Mouse (Mus musculus) cerebellum, adult 2 months (tissue): Measurements from ENCODE around the gene Agbl2. TPM values are rescaled to one million over a fixed set of nuclear protein-coding genes. Genes with fewer than 3 reads are reported as not detected.

Experiments used
- DNase-seq, 2 experiments: peaks; one replicate each; pipeline ENCODE4 v3.0.0; 2021
- H3K27ac ChIP-seq: fragments of 200-500 bp; 2 replicates; pipeline ENCODE4 v1.5.1; 2012; ENCODE audit warnings: low read length, control low read depth, inconsistent platforms; ENCODE audit not compliant: insufficient read depth
- H3K27me3 ChIP-seq: fragments of 200-500 bp; 2 replicates; pipeline ENCODE4 v1.6.1; 2012; ENCODE audit warnings: inconsistent platforms, mild to moderate bottlenecking, low read length, moderate library complexity; ENCODE audit not compliant: control insufficient read depth, insufficient read depth
- H3K4me1 ChIP-seq: fragments of 200-500 bp; 2 replicates; pipeline ENCODE4 v1.6.1; 2011; ENCODE audit warnings: low read length; ENCODE audit not compliant: control insufficient read depth, insufficient read depth
- H3K4me3 ChIP-seq: fragments of 200-500 bp; replicated peaks from 2 replicates; pipeline ENCODE3; 2011; ENCODE audit warnings: mild to moderate bottlenecking, low read depth, low read length, control low read depth; ENCODE audit not compliant: insufficient read depth
- CTCF ChIP-seq: fragments of 200-500 bp; IDR thresholded peaks from 2 replicates; pipeline ENCODE4 v1.5.1; 2011; ENCODE audit warnings: low read depth, mild to moderate bottlenecking, control low read depth, low read length, moderate library complexity, borderline replicate concordance; ENCODE audit not compliant: insufficient read depth
- POLR2A ChIP-seq: fragments of 200-500 bp; IDR thresholded peaks from 2 replicates; pipeline ENCODE4 v1.6.1; 2011; ENCODE audit warnings: low read length, control low read depth, borderline replicate concordance; ENCODE audit not compliant: insufficient read depth
- WGBS: fragments of 180-500 bp; shearing (Covaris S2); methylation state at CpG from one replicate; pipeline ENCODE4 v1.1.7; 2018; 5-methylcytosine and 5-hydroxymethylcytosine counted together
- polyA plus RNA-seq: library from polyadenylated mRNA; depleted of rRNA; stranded (reverse); fragments of >200 nt; gene quantifications from 2 replicates; pipeline ENCODE4 v1.2.3, GENCODE M21; 2012

Agbl2 gene
- polyA plus RNA-seq, 1 experiment: 6.7 TPM

DNA sequence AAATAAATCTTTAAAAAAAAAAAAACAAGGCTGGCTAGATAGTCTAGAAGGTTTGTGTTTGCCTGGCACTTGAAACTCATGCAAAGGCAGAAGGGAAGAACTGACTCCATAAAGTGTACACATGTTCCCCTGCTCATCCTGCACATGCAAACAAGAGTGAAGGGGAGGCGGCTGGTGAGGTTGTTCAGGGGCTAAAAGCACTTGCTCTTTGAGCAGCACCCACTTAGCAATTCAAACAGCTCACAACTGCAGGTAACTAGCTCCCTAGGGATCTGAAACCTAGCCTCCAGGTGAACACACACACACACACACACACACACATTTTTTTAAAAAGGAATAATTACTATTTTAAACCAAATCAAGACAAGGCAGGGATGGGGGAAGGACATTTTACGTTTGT is 589 bp upstream of the Agbl2 start:
- TF ChIP-seq POLR2A: no peak
- no peak for TF ChIP-seq CTCF
- DNase-seq: no peak
- Histone ChIP-seq H3K4me3 (no peak overlapping the region), H3K4me1 (no peaks in the 10 kb centered on the region), H3K27me3 (no peaks in the 10 kb centered on the region), H3K27ac (no peak overlapping the region)
- WGBS: 52% methylated on average over 2 of the region's 2 CpGs

DNA sequence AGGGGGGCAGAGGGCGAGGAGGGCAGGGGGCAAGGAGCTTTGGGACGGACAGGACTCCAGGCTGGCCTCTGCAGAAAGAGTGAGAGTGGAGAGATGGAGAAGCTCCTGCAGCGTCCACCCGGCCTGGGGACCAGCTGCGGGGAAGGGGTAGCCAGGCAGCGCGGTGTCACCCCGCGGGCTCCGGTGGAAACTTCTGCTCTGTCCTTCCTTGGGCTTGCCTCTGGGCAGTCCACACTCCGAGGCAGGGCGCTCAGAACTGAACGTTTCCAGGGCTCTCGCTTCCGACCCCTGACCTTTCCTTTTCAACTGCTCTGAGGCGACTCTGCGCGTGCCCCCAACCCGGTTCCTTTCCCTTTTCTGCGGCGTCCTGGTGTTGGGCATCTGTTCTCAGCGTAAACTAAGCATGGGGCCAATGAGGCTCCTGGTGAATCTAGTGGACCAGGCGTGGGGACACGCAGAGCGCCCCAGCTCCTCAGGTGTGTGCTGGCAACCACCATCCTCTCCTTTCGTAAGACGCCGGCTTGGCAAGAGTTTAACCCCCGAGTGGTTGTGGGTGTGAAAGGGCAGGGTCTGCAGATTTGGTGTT is 467 bp downstream of the Agbl2 start:
- Histone ChIP-seq H3K4me1 (no peaks in the 10 kb centered on the region), H3K4me3 (peak overlapping the region; percentile 72), H3K27ac (peak overlapping the region; percentile 54), H3K27me3 (no peaks in the 10 kb centered on the region)
- 4% methylated on average over 29 of the region's 29 CpGs for WGBS
- DNase-seq: peak; percentile 46 to 62
- TF ChIP-seq CTCF (no peak), POLR2A (0 out of 2 replicates have a peak, but pooled peaks have one; percentile 9)

DNA sequence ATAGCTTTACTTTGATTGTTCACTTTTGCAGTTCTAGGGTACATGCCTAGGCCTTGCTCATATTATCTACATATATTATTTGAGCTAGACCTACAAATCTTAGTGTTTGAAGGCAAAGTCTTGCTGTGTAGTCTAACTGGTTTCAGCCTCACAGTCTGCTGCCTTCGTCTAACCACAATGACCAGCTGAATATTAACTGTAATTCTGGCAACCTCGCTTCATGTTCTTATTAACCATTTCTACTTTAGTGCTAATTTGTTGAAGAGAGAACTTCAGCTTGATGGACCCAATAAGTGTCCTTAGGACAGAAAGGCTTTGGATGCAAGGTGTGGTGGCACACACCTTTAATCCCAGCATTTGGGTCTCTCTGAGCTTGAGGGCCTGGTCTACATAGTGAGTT is 5.6 kb downstream of the Agbl2 start:
- Histone ChIP-seq H3K27ac (no peak overlapping the region), H3K27me3 (no peaks in the 10 kb centered on the region), H3K4me1 (no peaks in the 10 kb centered on the region), H3K4me3 (no peak overlapping the region)
- DNase-seq: no peak
- 90% methylated on average over 2 of the region's 2 CpGs for WGBS
- TF ChIP-seq POLR2A (no peak), CTCF (no peak)

DNA sequence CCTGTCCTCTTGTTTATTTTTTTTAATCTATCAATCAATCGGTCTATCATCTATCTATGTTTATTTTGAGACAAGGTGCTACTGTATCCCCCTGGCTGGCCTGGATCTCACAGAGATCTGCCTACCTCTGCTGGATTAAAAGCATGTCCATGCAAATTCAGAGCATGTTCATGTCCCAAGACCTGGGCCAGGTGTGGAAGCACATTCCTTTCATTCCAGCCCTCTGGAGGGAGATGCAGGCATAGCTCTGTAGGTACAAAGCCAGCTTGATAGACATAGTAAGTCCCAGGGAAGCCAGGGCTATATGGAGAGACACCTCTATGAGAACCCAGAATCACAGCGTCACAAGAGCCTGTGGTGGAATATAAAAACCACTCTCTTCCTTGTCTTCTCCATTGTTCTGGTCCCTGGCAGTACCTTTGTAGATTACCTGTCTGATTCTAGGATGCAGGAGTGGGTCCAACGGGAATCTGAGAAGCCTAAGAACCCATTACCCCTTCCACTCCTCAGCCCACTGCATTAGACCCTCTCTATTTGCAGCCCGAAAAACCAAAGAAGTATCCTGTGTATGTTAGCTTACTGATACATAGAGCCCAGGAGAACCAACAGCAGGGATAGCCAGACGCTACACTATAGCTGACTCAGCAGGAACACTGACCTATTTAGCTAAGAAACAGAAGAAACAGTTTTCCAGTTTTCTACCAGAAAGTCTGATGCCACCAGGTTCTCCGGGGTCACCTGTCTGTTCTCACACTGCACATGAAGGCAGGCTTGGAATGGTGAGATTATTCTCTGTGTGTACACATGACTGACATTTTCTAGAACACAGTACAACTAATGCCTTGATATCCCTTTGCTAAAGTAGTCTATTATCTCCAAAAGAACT is 26.0 kb downstream of the Agbl2 start:
- no peaks in the 10 kb centered on the region for H3K27me3 ChIP-seq
- DNase-seq: peak; percentile 48 to 65
- peak overlapping the region; percentile 68 for H3K27ac ChIP-seq
- H3K4me1 ChIP-seq: peaks cover 4% of the 10 kb centered on the region; the same call in 1 of the 2 replicates
- H3K4me3 ChIP-seq: no peak overlapping the region
- 47% methylated on average over 6 of the region's 6 CpGs for WGBS
- no peak for TF ChIP-seq POLR2A
- peak; percentile 4; the same call in 1 of the 2 replicates for TF ChIP-seq CTCF

DNA sequence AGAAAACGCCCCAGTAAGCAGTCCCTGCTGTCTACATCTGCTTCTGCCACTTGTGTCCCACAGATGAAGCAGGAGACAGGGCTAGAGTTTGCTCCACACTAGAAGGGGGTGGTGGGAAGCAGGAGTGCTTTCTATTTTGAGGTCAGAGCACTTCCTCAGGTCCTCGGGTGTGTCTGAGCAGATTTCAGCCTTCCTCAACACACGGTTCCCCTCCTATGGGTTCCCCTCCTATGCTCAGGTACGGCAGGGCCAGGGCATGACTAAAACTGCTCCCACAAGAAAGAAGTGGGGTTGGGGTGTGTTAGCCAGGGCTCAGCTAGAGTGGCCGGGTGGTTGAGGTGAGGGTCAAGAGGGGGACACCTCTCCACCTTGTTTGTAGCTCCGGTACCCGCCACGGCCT is 28.2 kb downstream of the Agbl2 start:
- Histone ChIP-seq H3K27ac (no peak overlapping the region), H3K4me3 (no peak overlapping the region), H3K4me1 (peaks cover 4% of the 10 kb centered on the region; the same call in 1 of the 2 replicates), H3K27me3 (no peaks in the 10 kb centered on the region)
- TF ChIP-seq POLR2A: no peak
- TF ChIP-seq CTCF: no peak
- DNase-seq: no peak
- WGBS: 88% methylated on average over 8 of the region's 8 CpGs

DNA sequence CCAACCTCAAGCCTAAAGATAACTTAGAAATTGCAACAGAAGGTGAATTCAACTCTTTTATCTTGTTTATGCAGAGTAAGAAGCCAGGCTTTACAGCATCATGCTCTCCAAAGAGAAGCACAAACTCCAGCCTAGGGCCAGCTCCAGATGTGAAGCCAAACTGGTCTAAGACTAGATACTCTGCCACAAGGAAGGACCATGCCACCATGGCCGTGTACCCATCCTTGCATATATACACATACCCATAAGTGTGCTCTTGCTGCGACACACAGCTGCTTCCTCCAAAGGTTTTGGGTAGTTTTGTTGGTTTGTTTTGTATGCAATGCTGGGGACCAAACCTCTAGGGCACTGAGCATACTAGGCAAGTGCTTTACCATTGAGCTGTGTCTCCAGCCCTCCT is 32.7 kb downstream of the Agbl2 start:
- H3K27ac ChIP-seq: no peak overlapping the region
- H3K4me3 ChIP-seq: no peak overlapping the region
- no peak for TF ChIP-seq POLR2A
- no peak for TF ChIP-seq CTCF
- peaks cover 3% of the 10 kb centered on the region; the same call in 1 of the 2 replicates for H3K4me1 ChIP-seq
- H3K27me3 ChIP-seq: no peaks in the 10 kb centered on the region
- no peak for DNase-seq
- 91% methylated on average over 2 of the region's 2 CpGs for WGBS

DNA sequence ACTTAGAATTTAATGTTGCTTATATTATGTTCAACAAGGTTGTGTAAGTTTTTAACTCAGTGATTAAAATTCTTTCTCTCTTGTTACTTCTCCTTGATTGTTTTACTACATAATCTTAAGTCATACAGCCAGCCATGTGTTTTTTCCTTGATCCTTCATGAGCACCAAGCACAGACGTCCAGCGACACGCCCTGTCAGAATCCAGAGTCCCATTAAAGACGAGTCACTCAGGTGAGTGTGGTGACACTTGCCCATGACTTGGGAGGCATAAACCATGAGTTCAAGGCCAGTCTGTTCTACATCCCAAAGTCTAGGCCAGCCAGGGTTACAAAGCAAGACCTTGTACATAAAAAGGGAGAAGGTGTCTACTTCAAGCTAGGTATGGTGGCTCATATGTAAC is 33.6 kb downstream of the Agbl2 start:
- WGBS: 76% methylated on average over 4 of the region's 4 CpGs
- H3K27me3 ChIP-seq: no peaks in the 10 kb centered on the region
- H3K4me1 ChIP-seq: peaks cover 3% of the 10 kb centered on the region; the same call in 1 of the 2 replicates
- no peak for DNase-seq
- H3K27ac ChIP-seq: no peak overlapping the region
- H3K4me3 ChIP-seq: no peak overlapping the region
- no peak for TF ChIP-seq POLR2A
- TF ChIP-seq CTCF: no peak
